Mouse (Mus musculus): ENCODE data around the gene Mphosph10.

GRCm38 (mm10) chr7:64360586-64360945, 31.5 kb downstream of the Mphosph10 start:
- TF ChIP-seq POLR2A (IDR thresholded peaks at IDR 0.05; ENCODE audit: borderline replicate concordance, control insufficient read depth, low read depth, low read length) (no peak), CTCF (IDR thresholded peaks at IDR 0.05; ENCODE audit: control insufficient read depth, insufficient read depth, low read length) (no peak)

All from bone marrow, adult 2 months (tissue).